Mouse (Mus musculus) stomach, embryonic 16.5 days (tissue): ENCODE data around the gene Grip1. TPM values are rescaled to one million over a fixed set of nuclear protein-coding genes. Genes with fewer than 3 reads are reported as not detected.

Experiments
- ATAC-seq: fragments of 200-750 bp; cut with Nextera tagmentation; 2 replicates; pipeline ENCODE4 v1.8.0; 2017; ENCODE audit warnings: moderate number of reproducible peaks, moderate TSS enrichment; ENCODE audit not compliant: insufficient read depth, low FRiP score
- H3K27ac ChIP-seq: fragments of 300-500 bp; sonication (generic); 2 replicates; pipeline ENCODE4 v1.5.1; 2014; ENCODE audit warnings: low read length
- H3K27me3 ChIP-seq: fragments of 300-500 bp; sonication (generic); 2 replicates; pipeline ENCODE4 v1.6.1; 2014; ENCODE audit warnings: low read length, control low read depth, mixed read lengths; ENCODE audit not compliant: control insufficient read depth, insufficient read depth
- H3K36me3 ChIP-seq: fragments of 300-500 bp; sonication (generic); 2 replicates; pipeline ENCODE4 v1.6.1; 2014; ENCODE audit warnings: low read length; ENCODE audit not compliant: control insufficient read depth, insufficient read depth
- H3K4me1 ChIP-seq: fragments of 300-500 bp; sonication (generic); 2 replicates; pipeline ENCODE4 v1.6.1; 2014; ENCODE audit warnings: low read length, control low read depth, mixed read lengths; ENCODE audit not compliant: control insufficient read depth, insufficient read depth
- H3K4me2 ChIP-seq: fragments of 300-500 bp; sonication (generic); 2 replicates; pipeline ENCODE4 v1.6.1; 2014; ENCODE audit warnings: low read depth, low read length, mixed read lengths
- H3K4me3 ChIP-seq: fragments of 300-500 bp; sonication (generic); replicated peaks from 2 replicates; pipeline ENCODE4 v1.5.1; 2014; ENCODE audit warnings: mild to moderate bottlenecking, low read length
- H3K9ac ChIP-seq: fragments of 300-500 bp; sonication (generic); 2 replicates; pipeline ENCODE4 v1.6.1; 2014; ENCODE audit warnings: low read length
- H3K9me3 ChIP-seq: fragments of 300-500 bp; sonication (generic); replicated peaks from 2 replicates; pipeline ENCODE4 v1.6.1; 2016; ENCODE audit warnings: low read length, control low read depth; ENCODE audit not compliant: control insufficient read depth
- WGBS: fragments of 180-500 bp; shearing (Covaris S2); extraction: QIAGEN DNeasy Blood & Tissue Kit; methylation state at CpG from one replicate; pipeline ENCODE4 v1.1.7; 2014; 5-methylcytosine and 5-hydroxymethylcytosine counted together
- polyA plus RNA-seq: library from polyadenylated mRNA; unstranded; fragments of >200 nt; fragmentation: Nextera tagmentation; extraction: Ambion mirVana; gene quantifications from 2 replicates; pipeline ENCODE4 v1.2.1, GENCODE M21; 2015

The Grip1 gene
- polyA plus RNA-seq, 1 experiment from 2014 or later: 1.8 TPM

DNA sequence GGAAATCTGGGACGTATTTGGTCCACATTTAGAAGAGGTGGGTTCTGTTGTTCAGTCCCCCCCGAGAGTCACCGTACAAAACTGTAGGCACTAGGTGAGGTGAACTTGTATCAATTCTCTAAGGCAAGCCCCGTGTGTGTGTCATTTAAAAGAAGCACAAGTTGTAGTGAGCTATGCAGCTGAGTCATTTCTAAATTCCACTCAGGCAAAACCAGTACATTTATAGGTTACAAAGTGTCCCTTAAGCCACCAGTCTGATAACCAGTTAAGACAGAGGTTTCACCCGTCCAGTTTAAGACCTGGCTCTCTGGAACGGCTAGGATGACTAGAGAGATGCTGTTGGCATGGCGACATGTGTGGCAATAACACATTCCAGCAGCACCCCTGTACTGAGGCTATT is 351.5 kb downstream of the Grip1 start:
- ATAC-seq: no peak
- no peak overlapping the region for H3K27ac ChIP-seq
- H3K27me3 ChIP-seq: no peaks in the 10 kb centered on the region
- no peaks in the 10 kb centered on the region for H3K4me1 ChIP-seq
- H3K9ac ChIP-seq: no peak overlapping the region
- no peak overlapping the region for H3K4me3 ChIP-seq
- no peaks in the 10 kb centered on the region for H3K9me3 ChIP-seq
- 79% methylated on average over 7 of the region's 7 CpGs for WGBS
- H3K36me3 ChIP-seq: no peaks in the 10 kb centered on the region
- H3K4me2 ChIP-seq: no peak overlapping the region

DNA sequence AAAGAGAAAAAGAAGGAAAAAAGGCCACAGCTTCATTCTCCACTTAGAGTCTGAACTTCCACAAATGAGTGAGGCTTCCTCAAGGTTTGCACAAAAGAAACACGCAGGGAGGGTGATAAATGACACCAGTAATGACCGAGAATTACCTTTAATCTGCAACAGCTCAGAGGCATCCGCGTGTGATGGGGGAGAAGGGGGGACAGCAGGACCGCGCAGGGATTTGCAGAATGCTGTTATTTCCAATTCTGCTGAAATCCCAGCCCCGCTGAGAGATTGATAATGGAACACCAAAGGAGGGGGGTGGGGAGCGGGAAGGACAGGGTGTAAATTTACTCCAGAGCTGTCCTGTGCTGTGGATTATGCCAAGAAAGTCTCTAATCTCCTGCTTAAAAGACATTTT is 352.5 kb downstream of the Grip1 start:
- Histone ChIP-seq H3K4me2 (no peak overlapping the region), H3K36me3 (no peaks in the 10 kb centered on the region), H3K9ac (no peak overlapping the region), H3K4me3 (no peak overlapping the region), H3K4me1 (no peaks in the 10 kb centered on the region), H3K9me3 (no peaks in the 10 kb centered on the region), H3K27ac (no peak overlapping the region), H3K27me3 (no peaks in the 10 kb centered on the region)
- 33% methylated on average over 8 of the region's 8 CpGs for WGBS
- ATAC-seq: no peak

DNA sequence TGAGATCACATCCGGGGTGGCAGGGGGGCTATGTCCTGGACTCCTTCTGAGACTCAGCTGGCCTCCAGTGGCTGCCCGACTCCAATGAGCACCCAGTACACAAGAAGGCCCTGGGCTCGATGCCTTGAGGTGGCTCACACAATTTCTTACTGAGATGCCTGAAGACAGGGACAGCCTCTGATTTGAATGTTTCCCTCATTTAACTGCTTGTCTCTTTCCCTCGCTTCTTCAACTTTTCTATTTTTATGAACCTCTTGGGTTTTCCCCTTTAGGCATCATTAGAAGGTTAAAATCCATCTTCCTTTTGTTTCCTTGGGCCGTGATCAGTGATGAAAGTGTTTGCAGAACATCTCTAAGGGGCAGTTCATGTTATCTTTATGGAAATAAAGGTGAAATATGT is 354.8 kb downstream of the Grip1 start:
- no peak overlapping the region for H3K4me2 ChIP-seq
- H3K9me3 ChIP-seq: no peaks in the 10 kb centered on the region
- 87% methylated on average over 5 of the region's 5 CpGs for WGBS
- H3K36me3 ChIP-seq: no peaks in the 10 kb centered on the region
- H3K27ac ChIP-seq: no peak overlapping the region
- H3K9ac ChIP-seq: no peak overlapping the region
- H3K27me3 ChIP-seq: no peaks in the 10 kb centered on the region
- no peaks in the 10 kb centered on the region for H3K4me1 ChIP-seq
- ATAC-seq: no peak
- H3K4me3 ChIP-seq: no peak overlapping the region

DNA sequence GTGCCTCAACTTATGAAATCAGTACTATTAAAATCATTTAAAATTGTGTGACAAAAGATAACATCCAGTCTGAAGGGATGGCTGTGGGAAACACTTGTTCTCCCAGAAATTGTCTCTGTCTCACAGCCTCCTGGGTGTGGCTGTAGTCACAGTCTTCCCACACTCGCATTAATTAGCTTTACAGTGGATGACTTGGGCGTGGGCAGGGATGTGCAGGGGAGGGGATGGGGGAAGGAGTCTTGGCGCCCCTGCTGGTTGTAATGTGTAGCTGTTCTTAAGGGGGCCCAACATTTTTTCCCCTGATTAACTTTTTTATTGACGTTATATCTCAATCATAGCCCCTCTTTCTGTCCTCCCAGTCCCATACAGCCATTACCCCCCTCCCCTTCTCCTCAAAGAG is 360.5 kb downstream of the Grip1 start:
- no peaks in the 10 kb centered on the region for H3K36me3 ChIP-seq
- no peak for ATAC-seq
- H3K9ac ChIP-seq: no peak overlapping the region
- H3K27me3 ChIP-seq: no peaks in the 10 kb centered on the region
- no peak overlapping the region for H3K4me3 ChIP-seq
- 78% methylated on average over 4 of the region's 4 CpGs for WGBS
- no peaks in the 10 kb centered on the region for H3K4me1 ChIP-seq
- no peaks in the 10 kb centered on the region for H3K9me3 ChIP-seq
- no peak overlapping the region for H3K27ac ChIP-seq
- H3K4me2 ChIP-seq: no peak overlapping the region

DNA sequence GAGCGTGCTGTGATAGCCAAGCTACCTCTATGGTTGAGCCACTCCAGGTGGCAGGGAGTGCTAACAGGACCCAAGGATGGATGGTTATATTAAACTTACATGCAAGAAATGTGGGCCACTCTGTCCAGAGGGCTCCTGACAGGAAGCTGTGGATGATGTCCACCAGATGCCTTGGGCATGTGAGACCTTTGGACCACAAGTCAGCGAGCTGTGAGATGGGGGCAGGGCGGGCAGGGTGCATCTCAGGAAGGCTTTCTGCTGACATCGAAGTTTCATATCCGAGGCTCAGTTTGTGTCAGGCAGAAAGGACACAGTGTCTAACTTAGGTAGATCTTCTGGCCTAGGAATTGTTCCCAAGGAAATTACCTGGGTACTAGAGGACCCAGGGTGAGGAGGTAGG is 362.4 kb downstream of the Grip1 start:
- WGBS: 64% methylated on average over 5 of the region's 5 CpGs
- no peak for ATAC-seq
- H3K27ac ChIP-seq: no peak overlapping the region
- no peaks in the 10 kb centered on the region for H3K27me3 ChIP-seq
- no peaks in the 10 kb centered on the region for H3K9me3 ChIP-seq
- no peak overlapping the region for H3K4me3 ChIP-seq
- H3K4me2 ChIP-seq: no peak overlapping the region
- no peaks in the 10 kb centered on the region for H3K36me3 ChIP-seq
- peaks cover 5% of the 10 kb centered on the region; the same call in 1 of the 2 replicates for H3K4me1 ChIP-seq
- H3K9ac ChIP-seq: no peak overlapping the region

DNA sequence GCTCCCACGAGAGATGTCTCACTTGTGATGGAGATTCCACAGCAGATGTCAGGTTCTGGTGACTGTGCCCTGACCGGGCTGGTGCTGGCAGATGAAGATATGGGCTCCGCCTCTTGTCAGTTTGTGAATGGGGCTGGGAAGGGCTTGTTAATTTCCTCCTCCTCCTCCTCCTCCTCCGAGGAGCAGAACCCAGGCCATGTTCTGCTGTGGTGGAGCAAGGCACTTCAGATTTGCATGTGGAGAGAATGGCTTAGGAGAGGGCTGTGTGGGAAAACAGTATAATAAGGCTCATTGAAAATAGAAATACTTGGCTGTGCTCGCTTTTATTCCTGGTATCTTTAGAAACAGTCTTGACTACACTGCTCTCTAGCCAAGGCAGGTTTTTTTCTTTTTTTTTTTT is 364.8 kb downstream of the Grip1 start:
- no peaks in the 10 kb centered on the region for H3K36me3 ChIP-seq
- H3K4me3 ChIP-seq: no peak overlapping the region
- 60% methylated on average over 5 of the region's 5 CpGs for WGBS
- ATAC-seq: no peak
- H3K4me2 ChIP-seq: no peak overlapping the region
- H3K4me1 ChIP-seq: peaks cover 5% of the 10 kb centered on the region; the same call in 1 of the 2 replicates
- H3K27ac ChIP-seq: no peak overlapping the region
- H3K9ac ChIP-seq: no peak overlapping the region
- no peaks in the 10 kb centered on the region for H3K9me3 ChIP-seq
- no peaks in the 10 kb centered on the region for H3K27me3 ChIP-seq

DNA sequence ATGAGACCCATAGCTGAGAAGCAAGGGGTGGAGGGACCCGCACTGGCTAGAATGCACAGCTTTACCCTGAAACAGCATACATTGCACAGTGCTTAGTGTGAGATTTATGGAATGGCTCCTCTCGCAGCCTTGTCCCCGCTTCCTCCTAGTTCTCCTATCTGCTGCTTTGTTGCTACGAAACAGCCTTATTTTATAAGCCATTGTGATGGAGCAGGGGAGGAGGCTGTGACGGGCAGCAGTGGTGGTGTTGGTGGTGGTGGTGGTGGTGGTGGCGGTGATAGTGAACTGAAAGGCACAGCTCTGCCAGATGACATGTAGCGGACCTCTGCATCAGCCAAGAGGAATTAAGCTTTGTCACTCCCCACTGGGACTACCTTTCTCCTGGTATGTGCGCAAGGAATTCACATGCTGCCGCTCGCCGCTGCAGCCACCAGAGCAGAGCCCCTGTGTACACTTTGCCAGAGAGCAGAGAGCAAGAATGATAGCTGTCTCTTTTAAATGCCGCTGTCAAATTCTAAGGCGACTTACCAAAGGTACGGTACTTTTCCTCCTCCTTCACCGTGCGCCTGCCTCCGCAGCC is 365.6 kb downstream of the Grip1 start:
- Histone ChIP-seq H3K4me1 (peaks cover 5% of the 10 kb centered on the region; the same call in 1 of the 2 replicates), H3K27ac (no peak overlapping the region), H3K4me3 (peak overlapping the region; percentile 20), H3K9ac (no peak overlapping the region), H3K4me2 (peak overlapping the region; percentile 48), H3K27me3 (no peaks in the 10 kb centered on the region), H3K36me3 (no peaks in the 10 kb centered on the region), H3K9me3 (no peaks in the 10 kb centered on the region)
- no peak for ATAC-seq
- WGBS: 28% methylated on average over 17 of the region's 17 CpGs

DNA sequence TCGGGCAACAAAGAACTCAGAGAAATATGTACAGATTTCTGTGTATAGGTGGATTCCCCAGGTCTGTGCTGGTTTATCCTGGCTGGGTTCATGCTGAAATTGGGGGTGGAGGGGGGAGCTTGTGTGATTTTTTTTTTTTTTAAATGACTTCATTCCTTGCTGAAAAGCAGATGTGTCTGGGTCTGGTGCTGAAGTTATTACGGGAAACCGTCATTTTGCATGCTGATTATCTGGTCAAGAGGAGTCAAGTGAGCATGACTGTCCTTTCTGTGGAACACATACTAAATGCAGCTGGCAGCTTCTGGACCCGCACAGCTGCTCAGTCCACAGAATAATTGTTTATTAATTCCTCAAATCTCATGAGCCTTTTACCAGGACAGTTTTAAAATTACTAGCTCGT is 366.1 kb downstream of the Grip1 start:
- Histone ChIP-seq H3K36me3 (no peaks in the 10 kb centered on the region), H3K4me2 (peak overlapping the region; percentile 48), H3K9me3 (no peaks in the 10 kb centered on the region), H3K27me3 (no peaks in the 10 kb centered on the region), H3K4me3 (peak overlapping the region; percentile 20), H3K4me1 (peaks cover 5% of the 10 kb centered on the region; the same call in 1 of the 2 replicates), H3K27ac (no peak overlapping the region), H3K9ac (no peak overlapping the region)
- no peak for ATAC-seq
- WGBS: 33% methylated on average over 5 of the region's 5 CpGs

DNA sequence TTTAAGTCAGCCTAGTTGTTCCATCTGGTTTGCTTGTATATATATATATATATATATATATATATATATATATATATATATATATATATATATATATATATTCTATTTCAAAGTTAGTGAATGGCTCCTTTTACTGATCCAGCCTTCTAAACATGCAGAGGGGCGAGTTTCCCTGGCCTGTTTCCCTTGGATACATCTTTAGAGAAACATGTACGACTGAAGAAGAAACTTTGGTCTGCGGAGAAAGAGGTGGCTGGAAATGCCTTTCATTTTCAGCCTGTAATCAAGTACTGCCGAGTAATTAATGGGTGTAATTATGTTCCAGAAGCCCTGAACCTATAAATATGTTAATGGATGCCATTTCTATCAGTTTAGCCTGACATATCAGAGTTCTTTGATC is 366.8 kb downstream of the Grip1 start:
- H3K9ac ChIP-seq: no peak overlapping the region
- WGBS: 49% methylated on average over 4 of the region's 4 CpGs
- no peaks in the 10 kb centered on the region for H3K36me3 ChIP-seq
- H3K4me1 ChIP-seq: peaks cover 5% of the 10 kb centered on the region; the same call in 1 of the 2 replicates
- no peak overlapping the region for H3K4me2 ChIP-seq
- H3K27ac ChIP-seq: no peak overlapping the region
- no peaks in the 10 kb centered on the region for H3K27me3 ChIP-seq
- no peak for ATAC-seq
- H3K9me3 ChIP-seq: no peaks in the 10 kb centered on the region
- no peak overlapping the region for H3K4me3 ChIP-seq
